Mouse (Mus musculus): ENCODE data around the gene Asic4.

- TF ChIP-seq POLR2A (IDR thresholded peaks at IDR 0.05; ENCODE audit: low read depth, low read length) (no peak), CTCF (conservative IDR thresholded peaks at IDR 0.05; ENCODE audit: insufficient read depth, insufficient read length, low read depth, low read length) (no peak)
Measured at GRCm38 (mm10) chr1:75446656-75447055, 3.6 kb upstream of the Asic4 start.

All from kidney, adult 2 months (tissue).